Mouse (Mus musculus): ENCODE measurements around the gene 1700008O03Rik.

1700008O03Rik gene

DNA sequence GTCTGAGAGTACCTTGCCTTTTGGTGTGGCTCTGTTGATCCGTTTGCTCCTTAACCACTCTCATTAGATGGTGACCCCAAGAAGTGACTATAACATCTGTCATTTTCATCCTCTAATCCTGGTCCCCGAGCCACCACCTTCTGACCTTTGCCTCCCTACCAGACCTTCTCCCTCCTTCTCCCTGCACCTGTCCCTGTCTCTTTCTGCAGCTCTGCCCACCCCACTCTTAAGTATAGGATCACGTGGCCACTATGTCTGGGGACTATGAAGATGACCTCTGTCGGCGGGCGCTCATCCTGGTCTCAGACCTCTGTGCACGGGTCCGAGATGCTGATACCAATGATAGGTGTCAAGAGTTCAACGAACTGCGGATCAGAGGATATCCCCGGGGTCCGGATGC lies at the start of gene 1700008O03Rik:
Gene 1700008O03Rik, minus strand, starts transcription at position 101 of the 400 bp plus-strand sequence.
- no peak for DNase-seq (ENCODE audit: low read depth)

DNA sequence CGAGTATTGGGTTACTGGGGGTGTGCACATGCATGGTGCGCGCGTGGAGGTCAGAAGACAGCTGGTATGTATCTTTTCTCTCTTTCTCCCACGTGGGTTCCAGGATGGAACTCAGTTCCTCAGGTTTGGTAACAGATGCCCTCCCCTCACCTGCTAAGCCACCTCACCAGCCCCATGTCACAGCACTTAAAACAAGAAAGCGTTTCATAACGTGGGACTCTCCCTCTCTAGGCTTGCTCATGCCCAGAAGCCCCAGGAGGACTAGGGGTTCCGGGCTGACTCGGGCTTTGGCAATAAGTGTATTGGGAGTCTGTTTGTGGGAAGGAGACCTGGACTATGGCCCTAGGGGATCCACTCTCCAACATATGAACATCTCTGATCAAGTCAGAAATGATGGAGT lies 48.5 kb upstream of the 1700008O03Rik start:
- DNase-seq (ENCODE audit: low read depth), result no peak

DNA sequence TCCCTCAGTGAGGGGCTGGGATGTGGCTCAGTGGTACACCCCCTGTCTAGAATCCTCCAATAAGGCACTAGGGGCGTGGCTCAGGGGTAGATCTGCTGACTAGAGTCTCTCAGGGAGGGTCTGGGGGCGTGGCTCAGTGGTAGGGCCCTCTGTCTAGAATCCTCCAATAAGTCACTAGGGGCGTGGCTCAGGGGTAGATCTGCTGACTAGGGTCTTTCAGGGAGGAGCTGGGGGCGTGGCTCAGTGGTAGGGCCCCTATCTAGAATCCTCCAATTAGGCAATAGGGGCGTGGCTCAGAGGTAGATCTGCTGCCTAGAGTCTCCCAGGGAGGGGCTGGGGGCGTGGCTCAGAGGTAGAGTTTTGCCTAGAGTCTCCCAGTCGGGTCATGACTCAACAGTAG lies 47.8 kb upstream of the 1700008O03Rik start:
- DNase-seq (ENCODE audit: low read depth), result peak; percentile 93

GRCm38 (mm10) chr7:44432550-44432949 lies 46.9 kb upstream of the 1700008O03Rik start:
- no peak for DNase-seq (ENCODE audit: low read depth)

- DNase-seq (ENCODE audit: low read depth), result no peak
Observed at GRCm38 (mm10) chr7:44429534-44430488, 44.2 kb upstream of the 1700008O03Rik start.

DNA sequence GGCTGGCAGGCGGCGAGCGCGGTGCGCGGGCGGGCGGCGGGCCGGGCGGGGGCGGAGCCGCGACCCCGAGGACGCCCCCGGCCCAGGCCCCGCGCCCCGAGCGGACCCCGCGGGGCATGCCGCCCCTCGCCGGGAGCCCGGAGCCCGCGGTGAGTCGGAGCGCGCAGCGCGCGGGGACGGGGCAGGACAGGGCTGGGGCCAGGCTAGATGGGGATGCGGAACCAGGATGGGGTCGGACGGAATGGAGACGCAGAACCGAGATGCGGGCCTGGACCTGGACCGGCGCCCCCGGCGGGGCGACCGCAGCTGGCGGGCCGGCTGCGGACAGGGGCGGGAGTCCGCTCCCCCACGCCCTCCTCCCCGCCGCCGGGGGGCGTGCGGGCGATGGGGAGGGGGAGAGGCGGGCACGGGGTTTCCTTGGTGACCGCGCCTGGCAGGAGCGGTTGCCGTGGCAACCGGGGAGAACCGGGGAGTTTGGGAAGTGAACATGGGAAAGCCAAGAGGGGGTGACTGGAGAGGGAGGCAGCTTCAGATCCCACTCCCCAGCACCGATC lies 43.4 kb upstream of the 1700008O03Rik start, which contains the start of gene Lrrc4b:
Gene Lrrc4b, plus strand, starts transcription at position 51 of the 554 bp plus-strand sequence.
- DNase-seq (ENCODE audit: low read depth), result no peak

DNA sequence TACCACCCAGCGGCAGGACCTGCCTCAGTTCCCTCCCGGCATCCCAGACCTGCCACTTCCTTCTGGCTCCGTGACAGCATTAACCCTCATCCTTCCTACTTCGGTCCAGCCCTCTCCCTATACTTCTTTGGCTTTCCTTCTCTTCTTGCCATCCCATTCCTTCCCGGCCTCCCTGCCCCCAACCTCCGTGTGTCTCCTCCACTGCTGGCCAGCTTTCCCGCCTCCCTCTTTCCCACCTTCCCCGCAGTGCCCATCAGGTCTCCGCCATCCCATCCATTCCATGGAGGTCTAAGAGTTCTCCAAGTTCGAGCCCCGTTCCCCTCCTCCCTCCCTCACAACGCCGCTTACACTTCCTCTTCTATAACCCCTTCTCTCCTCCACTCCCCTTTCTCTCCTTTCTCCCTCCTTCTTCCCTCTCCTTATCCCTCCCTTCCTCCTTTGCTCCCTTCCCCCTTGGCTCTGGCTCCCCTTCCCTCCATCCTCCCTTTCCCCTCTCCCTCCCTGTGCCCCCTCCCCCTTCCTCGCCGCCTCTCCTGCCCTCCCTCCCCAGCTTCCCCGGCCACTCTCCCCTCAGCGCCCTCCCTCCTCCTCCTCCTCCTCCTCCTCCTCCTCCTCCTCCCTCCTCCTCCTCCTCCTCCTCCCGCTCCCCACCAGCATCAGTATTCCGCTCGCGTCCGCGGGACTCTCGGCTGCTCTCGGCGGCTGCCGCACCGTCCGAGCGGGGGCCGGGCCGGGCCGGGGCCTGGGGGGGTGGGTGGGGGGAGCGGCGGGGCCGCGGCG lies 42.7 kb upstream of the 1700008O03Rik start:
- no peak for DNase-seq (ENCODE audit: low read depth)

DNA sequence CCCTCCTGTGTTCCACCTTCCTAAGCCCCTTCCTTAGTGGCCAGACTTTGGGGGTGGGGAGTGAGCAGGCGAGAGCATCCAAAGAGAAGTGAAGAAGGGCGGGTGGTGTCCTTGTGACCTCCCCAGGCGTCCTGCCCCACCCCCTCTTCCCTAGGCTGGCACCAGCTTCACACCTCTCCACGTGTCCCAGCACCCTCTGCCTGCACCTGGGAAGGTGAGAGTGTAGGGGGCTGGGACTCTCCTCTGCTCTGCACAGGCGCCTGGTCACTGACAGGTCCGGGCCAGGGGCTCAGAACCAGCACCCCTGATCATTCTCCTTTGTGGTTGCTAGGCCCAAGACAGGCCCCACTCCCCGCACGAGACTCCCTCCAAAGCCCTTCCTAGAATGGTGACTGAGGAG lies 42.0 kb upstream of the 1700008O03Rik start:
- no peak for DNase-seq (ENCODE audit: low read depth)

DNA sequence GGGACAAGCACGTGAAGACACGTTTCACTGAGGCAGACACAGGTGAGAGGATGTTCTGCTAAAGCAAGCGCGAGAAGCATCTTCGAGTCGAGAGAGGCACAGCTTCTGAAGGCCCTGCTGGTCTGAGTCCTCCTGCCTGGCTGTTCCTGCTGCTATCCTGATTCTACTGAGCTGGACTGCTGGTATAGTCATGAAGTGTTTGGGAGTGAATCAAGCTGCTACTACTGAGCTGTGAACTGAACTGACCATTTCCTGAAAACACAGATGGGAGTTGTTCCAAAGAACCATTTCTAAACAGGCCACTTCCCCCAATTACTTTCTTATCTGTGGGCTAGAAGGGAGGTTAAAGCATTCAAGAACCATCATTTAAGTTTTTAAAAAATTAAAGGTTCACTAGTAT lies 27.7 kb upstream of the 1700008O03Rik start:
- DNase-seq (ENCODE audit: low read depth), result no peak

GRCm38 (mm10) chr7:44411144-44411543 lies 25.5 kb upstream of the 1700008O03Rik start:
- DNase-seq (ENCODE audit: low read depth), result peak; percentile 12

DNA sequence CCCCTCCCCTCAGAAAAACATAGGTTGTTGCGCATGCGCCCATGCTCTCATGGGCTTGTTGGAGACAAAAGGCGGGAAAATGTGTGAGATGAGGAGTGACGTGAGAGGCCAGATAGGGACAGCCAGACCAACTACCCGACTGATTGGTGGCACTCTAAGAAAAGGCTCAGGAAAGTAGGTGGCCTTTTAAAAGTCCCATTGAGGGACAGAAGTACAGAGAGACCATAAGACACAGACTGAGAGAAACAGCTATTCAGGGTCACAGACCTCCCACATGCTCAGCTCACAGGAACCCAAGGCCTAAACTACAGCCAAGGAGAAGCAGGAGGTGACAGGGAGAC lies 20.4 kb upstream of the 1700008O03Rik start:
- no peak for DNase-seq (ENCODE audit: low read depth)

DNA sequence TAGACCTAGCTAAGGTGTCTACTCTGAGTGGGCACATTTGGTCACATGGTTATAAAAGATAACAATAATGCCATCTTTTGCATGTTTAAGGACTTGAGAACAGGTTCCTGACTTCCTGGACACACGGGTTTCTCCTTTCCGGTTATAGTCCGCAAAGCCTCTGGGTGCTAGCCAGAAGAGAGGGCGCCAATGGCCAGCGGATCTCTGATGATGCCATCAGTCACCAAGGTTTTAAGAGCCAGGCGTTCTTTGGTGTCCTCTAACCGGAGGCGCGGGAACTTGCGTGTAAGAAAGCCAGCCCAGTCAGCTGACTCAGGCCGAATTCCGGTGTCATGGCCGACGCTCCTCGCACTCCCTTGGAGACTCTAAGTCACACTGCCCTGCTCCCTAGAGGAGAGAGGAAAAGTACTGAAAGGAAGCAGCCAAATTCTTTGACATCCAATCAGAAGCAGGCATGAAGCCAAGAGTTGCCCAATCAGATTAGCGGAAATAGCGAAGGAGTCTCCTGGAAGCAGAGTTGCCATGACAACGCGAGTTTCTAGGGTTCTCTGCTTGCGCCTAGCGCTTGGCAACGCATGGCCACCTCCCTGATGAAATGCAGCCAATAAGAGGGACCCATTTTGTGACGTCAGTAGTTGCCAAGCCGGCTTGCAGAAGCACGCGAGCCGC lies 19.9 kb upstream of the 1700008O03Rik start:
- DNase-seq (ENCODE audit: low read depth), result peak; percentile 94

- peak; percentile 36 for DNase-seq (ENCODE audit: low read depth)
Observed at GRCm38 (mm10) chr7:44401673-44402072, 16.1 kb upstream of the 1700008O03Rik start.

DNA sequence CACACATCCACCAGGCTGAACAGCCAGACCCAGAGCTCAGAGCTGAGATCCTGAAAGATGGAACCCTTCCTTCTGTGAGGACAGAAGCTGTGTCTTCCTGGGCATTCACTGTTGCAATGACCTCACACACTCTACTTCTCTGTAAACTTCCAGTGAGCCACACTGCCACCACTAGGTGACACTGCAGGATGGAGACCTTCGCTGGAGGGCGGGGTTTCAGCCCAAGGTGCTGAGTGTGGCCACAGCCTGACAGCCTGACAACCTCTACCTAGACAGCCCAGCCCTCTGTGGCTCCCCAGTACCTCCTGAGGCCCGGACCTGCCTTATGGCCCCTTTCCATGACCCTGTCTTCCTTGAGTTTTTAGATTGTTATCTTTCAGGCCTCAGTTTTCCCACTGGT lies 12.9 kb upstream of the 1700008O03Rik start:
- DNase-seq (ENCODE audit: low read depth), result peak; percentile 76

GRCm38 (mm10) chr7:44393284-44393683 lies 7.7 kb upstream of the 1700008O03Rik start:
- no peak for DNase-seq (ENCODE audit: low read depth)

GRCm38 (mm10) chr7:44392341-44392740 lies 6.7 kb upstream of the 1700008O03Rik start:
- no peak for DNase-seq (ENCODE audit: low read depth)

DNA sequence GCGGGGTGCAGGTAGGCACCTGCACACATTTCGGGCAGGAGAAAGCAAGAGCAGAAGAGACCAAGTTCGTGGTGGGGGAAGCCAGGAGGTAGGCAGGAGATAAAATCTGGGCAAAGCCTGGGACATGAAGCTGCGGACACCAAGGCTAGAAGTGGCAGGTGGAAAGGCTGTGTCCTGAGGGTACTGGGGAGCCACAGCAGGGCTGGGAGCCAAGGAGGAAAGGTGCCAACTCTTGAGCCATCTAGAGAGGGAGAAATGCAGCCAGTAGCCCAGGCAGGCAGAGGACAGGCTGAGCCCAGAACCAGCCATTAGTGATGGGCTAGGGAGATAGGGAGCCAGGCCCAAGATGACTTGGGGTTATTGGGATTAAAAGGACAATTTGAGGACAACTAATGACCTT lies 6.2 kb upstream of the 1700008O03Rik start:
- no peak for DNase-seq (ENCODE audit: low read depth)

DNA sequence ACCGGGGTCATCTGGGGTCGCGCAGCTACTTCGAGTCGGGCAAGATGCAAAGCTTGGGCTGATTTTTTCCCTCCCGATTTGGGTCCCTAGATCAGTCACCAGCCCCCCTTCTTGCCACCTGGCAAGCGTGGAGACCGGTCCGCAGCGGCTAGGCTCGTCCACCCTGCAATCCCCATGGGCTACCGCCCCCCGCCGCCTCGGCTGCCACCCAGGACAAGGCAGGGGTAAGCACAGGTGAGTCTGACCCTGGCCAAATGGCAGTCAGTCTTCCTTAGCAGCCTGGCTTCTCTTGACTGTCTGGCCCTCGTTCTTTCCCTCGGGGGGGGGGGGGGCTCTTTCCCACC lies 932 bp downstream of the 1700008O03Rik start:
- DNase-seq (ENCODE audit: low read depth), result no peak

DNA sequence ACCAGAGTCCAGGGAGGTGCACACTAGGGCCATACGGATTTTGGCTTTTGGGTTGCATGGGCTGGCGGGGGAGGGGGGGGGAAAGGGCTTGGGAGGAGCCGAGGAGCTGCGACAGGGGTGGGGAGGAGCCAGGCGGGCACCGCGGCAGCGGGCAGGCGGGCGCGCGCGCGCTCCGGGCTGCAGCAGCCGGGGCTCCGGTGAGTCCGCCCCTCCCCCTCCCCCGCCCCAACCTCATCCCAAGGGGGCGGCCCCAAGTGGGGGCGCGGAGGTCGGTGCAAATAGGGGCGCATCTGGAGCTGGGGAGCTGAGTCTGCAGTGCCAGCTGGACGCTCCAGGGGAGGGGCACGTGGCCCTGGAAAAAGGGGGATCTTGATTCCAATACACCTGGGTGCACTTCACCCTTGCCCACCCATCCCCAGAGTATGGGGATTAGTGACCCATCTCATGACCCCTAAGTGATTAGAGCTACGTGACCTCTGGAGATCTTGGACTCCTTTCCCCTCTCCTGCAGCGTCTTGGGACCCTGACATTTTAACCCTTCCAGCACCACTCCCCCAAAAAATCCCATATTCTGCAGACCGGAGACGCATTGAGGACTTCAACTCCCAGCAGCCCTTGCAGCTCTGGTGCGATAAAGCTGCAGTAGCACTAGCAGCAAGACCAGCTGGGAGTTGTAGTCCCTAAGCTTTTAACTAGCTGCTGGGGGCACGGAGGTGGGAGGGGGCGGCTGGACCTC lies 1.5 kb downstream of the 1700008O03Rik start, which contains the start of gene Syt3:
Gene Syt3, plus strand, starts transcription at position 123 of the 736 bp plus-strand sequence.
- peak; percentile 49 for DNase-seq (ENCODE audit: low read depth)

DNA sequence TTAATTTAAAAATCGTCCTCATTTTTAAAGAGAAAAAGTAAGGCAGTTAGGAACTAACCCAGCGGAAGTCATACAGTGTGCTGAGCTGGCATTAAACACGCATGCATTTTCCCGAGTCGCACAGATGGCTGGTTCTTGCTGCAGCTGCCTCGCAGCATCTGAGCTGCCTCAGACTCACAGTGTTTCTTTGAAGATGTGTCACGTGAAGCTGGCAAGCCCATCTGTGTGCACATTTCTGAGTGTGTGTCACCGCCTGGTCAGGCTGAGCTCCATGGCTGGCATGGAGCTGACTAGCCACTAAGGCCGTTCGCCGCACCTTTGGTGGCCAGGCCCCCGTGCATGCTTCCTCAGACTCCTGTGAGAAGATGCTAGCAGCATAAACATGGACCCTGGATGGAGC lies 3.1 kb downstream of the 1700008O03Rik start:
- DNase-seq (ENCODE audit: low read depth), result no peak

DNA sequence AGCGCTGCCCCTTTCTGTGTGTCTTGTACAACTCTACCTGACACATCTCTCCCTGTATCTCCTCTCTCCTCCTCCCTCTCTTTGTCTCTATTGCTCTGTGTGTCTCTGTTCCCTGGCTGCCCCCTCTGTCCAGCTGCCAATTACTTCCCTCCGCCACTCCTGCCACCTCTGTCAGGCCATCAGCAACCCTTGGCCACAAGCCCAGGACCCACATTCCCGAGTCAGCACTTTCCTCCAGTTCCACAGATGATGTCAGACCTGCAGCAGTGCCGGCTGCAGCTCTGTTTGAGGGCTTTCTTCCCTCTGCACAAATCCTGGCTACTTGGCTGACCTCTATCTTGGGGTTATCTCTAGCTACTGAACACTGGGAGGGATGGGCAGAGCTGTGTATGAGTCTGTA lies 7.3 kb downstream of the 1700008O03Rik start:
- no peak for DNase-seq (ENCODE audit: low read depth)

Data from 416B (cell line).